Mouse (Mus musculus) Patski (cell line): ENCODE data around the gene Wdfy1. TPM values are rescaled to one million over a fixed set of nuclear protein-coding genes. Genes with fewer than 3 reads are reported as not detected.

ENCODE experiments used
- ATAC-seq: fragments of 100-300 bp; one replicate; pipeline ENCODE4 v1.8.0; 2021
- CTCF ChIA-PET: fragments of 350-600 bp; sonication (Branson Sonifier 250); formaldehyde crosslinking; loops from one replicate; lab custom pipeline; 2022; ENCODE audit warnings: inconsistent platforms; lab: Charles Lee
- POLR2A ChIA-PET: fragments of 350-600 bp; sonication (Branson Sonifier 250); formaldehyde crosslinking; loops from one replicate; lab custom pipeline; 2022; ENCODE audit warnings: antibody characterized with exemption, inconsistent platforms; lab: Charles Lee
- DNase-seq: peaks from one replicate; pipeline ENCODE4 v3.0.0-alpha.2; 2011; ENCODE audit warnings: low read depth, low spot score
- H3K27me3 ChIP-seq: fragments of 371-371 bp; one replicate; pipeline ENCODE4 v1.5.1; 2021
- CTCF ChIP-seq: fragments of 100-300 bp; IDR thresholded peaks from one replicate; pipeline ENCODE4 v1.5.1; 2021
- in situ Hi-C: fragments of 300-500 bp; cut with MboI; formaldehyde crosslinking; loops from 3 replicates; pipeline ENCODE4 v1.11.1; 2018; ENCODE audit warnings: low pct_unique_long_range_greater_than_20kb, mixed read lengths
- polyA plus RNA-seq: library from polyadenylated mRNA; unstranded; gene quantifications from one replicate; pipeline ENCODE4 v1.2.3, GENCODE M21; 2021

The Wdfy1 gene
- polyA plus RNA-seq, 1 experiment from 2014 or later = 37.1 TPM

GRCm38 (mm10) chr1:79761106-79761916 lies 14.6 kb downstream of the Wdfy1 start:
- POLR2A ChIA-PET = interaction anchor here (1.1 to 1.2 kb wide), 2 partner anchors 14 to 21 kb away, joined by 4 to 5 read pairs; partner anchors contain the start of gene Mrpl44
- DNase-seq = no peak
- no peak for TF ChIP-seq CTCF
- in situ Hi-C loops = no loop called here
- peak; percentile 96 for ATAC-seq
- H3K27me3 ChIP-seq = peaks cover under 1% of the 10 kb centered on the region
- CTCF ChIA-PET = no interaction called here

- peak; percentile 21 for ATAC-seq
- in situ Hi-C loops = no loop called here
- CTCF ChIA-PET = no interaction called here
- no peaks in the 10 kb centered on the region for H3K27me3 ChIP-seq
- no peak for DNase-seq
- no peak for TF ChIP-seq CTCF
- POLR2A ChIA-PET = no interaction called here
Measured at GRCm38 (mm10) chr1:79760656-79761055, 15.3 kb downstream of the Wdfy1 start.

DNA sequence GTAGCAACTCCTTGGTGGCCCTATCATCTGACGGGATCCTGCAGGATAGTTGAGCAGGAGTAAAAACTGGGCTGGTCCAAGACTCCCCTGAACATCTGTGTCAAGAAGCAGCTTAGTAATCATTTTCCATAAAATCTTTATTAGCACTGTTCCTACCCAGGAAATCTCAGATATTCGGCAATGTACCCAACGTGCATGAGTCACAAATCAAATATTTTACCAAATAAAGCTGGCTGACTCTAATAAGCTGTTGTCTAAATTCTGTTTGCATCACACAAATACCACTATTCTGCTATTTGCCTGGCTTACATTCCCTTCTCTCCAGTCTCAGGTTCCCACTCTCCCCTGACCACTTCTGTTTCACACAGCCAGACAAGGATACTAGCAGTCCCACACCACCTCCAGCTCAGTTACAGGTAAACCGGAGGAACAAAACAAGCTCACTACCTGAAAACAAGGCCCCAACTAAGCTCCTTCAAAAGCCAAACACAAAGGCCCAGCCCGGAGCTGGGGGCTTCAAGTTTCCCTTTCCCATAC lies 16.4 kb downstream of the Wdfy1 start:
- ATAC-seq (peak; percentile 25), DNase-seq (no peak)
- TF ChIP-seq CTCF = no peak
- ChIA-PET CTCF (interaction anchor here (1.0 kb wide), 1 partner anchor 23 kb away, joined by 3 read pairs; no protein-coding TSS in a partner anchor), POLR2A (no interaction called here)
- in situ Hi-C loops = no loop called here
- H3K27me3 ChIP-seq = no peaks in the 10 kb centered on the region

DNA sequence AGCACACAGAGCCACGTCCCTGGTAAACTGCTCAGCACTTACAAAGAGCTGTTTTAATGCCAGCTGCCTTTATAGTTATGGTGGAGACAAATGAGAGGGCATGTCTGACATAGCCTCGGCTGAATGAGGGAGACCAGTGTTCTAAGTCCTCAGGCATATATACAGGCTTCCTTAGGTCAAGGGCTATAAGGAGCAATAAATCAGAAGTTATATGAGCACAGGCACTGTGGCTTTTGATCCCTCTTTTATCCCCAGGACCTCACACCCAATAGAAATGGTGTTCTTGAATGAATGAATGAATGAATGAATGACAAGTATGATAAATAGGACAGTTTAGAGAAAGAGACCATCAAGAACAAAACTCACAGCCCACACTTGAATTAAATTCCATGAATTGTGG lies 16.9 kb downstream of the Wdfy1 start:
- no peaks in the 10 kb centered on the region for H3K27me3 ChIP-seq
- ChIA-PET POLR2A (no interaction called here), CTCF (interaction anchor here (1.0 kb wide), 1 partner anchor 24 kb away, joined by 3 read pairs; no protein-coding TSS in a partner anchor)
- in situ Hi-C loops = no loop called here
- DNase-seq = no peak
- TF ChIP-seq CTCF = no peak
- ATAC-seq = no peak

- CTCF ChIA-PET = interaction anchor here (0.8 kb wide), 1 partner anchor 19 kb away, joined by 4 read pairs; no protein-coding TSS in a partner anchor
- H3K27me3 ChIP-seq = no peaks in the 10 kb centered on the region
- in situ Hi-C loops = no loop called here
- ATAC-seq (no peak), DNase-seq (no peak)
- POLR2A ChIA-PET = no interaction called here
- TF ChIP-seq CTCF = no peak
Measured at GRCm38 (mm10) chr1:79757597-79757996, 18.3 kb downstream of the Wdfy1 start.

DNA sequence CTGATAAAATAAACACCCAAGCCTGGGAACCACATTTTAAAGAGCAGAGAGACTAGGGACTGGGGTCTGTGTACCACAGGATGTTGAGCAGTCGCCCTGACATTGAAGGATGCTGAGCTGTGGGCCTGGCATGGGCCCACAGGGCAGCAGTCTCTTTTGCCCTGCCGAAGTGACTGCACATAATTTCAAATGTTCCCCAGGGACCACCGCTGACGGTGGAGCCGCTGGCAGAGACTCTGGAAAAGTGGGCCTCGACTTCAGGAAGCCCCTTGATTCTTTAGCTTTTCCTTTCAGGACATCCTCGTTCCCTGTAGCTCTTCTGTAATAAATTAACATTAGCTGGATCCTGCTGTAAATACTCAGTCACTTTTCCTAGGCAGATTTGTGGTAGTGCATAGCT lies 18.8 kb downstream of the Wdfy1 start:
- no peaks in the 10 kb centered on the region for H3K27me3 ChIP-seq
- TF ChIP-seq CTCF = no peak
- ATAC-seq (no peak), DNase-seq (no peak)
- in situ Hi-C loops = no loop called here
- CTCF ChIA-PET = interaction anchor here (0.8 kb wide), 1 partner anchor 18 kb away, joined by 4 read pairs; no protein-coding TSS in a partner anchor
- POLR2A ChIA-PET = no interaction called here

DNA sequence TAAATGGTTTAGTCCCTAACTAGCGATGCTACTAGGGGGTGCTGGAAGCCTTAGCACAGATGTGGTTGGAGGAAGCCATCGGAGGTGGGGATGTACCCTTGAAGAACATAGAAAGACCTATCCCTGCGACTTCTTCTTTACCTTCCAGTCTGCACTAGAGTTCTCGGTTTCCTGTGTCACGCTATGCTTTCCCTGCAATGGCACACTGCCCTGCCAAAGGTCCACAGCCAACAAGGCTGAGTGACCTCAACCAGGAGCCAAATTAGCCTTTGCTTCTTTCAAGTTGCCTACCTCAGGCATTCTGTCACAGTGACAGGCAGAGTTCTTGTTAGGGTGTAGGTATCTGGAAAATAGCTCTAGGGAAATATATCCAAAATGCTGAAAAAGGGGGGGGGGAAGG lies 19.5 kb downstream of the Wdfy1 start:
- CTCF ChIA-PET = no interaction called here
- in situ Hi-C loops = no loop called here
- ATAC-seq (no peak), DNase-seq (no peak)
- TF ChIP-seq CTCF = no peak
- H3K27me3 ChIP-seq = no peaks in the 10 kb centered on the region
- POLR2A ChIA-PET = interaction anchor here (1.0 kb wide), 1 partner anchor 11 kb away, joined by 6 read pairs; no protein-coding TSS in a partner anchor

DNA sequence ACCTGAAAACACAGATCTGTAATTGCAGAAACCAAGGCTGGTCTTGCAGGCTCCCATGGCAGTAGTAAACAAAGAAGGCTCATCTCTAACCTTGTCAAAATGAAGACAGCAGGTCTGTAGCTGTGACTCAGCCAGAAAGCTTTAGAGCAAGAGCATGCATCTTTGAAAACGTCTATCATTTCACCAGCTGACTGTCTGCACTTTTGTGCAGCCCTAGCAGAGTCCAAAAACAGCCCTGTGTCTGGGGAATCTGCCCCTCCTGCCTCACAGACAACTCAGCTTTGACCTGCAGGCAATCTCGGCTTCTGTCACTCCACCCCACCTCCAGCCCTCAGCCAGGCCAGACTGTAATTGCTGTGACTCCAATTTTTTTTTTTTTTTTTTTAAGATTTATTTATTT lies 20.6 kb downstream of the Wdfy1 start:
- DNase-seq = no peak
- no peak for TF ChIP-seq CTCF
- POLR2A ChIA-PET = interaction anchor here (0.7 kb wide), 1 partner anchor 824 kb away, joined by 3 read pairs; no protein-coding TSS in a partner anchor
- H3K27me3 ChIP-seq = no peaks in the 10 kb centered on the region
- ATAC-seq = no peak
- in situ Hi-C loops = no loop called here
- CTCF ChIA-PET = no interaction called here

- TF ChIP-seq CTCF = no peak
- CTCF ChIA-PET = no interaction called here
- ATAC-seq = no peak
- in situ Hi-C loops = no loop called here
- DNase-seq = no peak
- POLR2A ChIA-PET = no interaction called here
- H3K27me3 ChIP-seq = no peaks in the 10 kb centered on the region
Measured at GRCm38 (mm10) chr1:79754936-79755335, 21.0 kb downstream of the Wdfy1 start.

DNA sequence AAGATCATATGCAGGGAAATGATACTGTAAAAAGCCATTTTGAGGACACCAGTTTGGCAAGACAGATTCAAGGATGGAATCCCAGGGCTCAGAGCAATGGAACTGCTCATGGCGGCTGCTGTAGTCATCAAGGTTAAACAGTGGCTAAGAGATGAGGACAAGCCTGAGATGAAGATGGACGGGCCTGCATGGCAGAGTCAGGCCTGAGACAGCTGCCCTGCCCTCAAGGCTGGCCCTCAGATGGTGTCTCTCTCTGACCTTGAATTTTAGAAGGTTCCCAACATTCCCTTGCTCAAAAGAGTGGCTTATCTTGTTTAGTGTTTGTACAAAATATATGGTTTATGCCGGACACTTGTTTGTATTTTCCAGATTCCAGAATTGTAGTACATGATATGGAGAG lies 22.5 kb downstream of the Wdfy1 start:
- DNase-seq = no peak
- POLR2A ChIA-PET = no interaction called here
- ATAC-seq = no peak

More for the DNA sequence above, 22.5 kb downstream of the Wdfy1 start:
- CTCF ChIA-PET = no interaction called here
- H3K27me3 ChIP-seq = no peaks in the 10 kb centered on the region
- in situ Hi-C loops = no loop called here
- TF ChIP-seq CTCF = no peak
